Mouse (Mus musculus): ENCODE measurements around the gene Ccdc142.
A peak's percentile ranks its signal among the peaks of the same experiment; 100 is the strongest.

The Ccdc142 gene

DNA sequence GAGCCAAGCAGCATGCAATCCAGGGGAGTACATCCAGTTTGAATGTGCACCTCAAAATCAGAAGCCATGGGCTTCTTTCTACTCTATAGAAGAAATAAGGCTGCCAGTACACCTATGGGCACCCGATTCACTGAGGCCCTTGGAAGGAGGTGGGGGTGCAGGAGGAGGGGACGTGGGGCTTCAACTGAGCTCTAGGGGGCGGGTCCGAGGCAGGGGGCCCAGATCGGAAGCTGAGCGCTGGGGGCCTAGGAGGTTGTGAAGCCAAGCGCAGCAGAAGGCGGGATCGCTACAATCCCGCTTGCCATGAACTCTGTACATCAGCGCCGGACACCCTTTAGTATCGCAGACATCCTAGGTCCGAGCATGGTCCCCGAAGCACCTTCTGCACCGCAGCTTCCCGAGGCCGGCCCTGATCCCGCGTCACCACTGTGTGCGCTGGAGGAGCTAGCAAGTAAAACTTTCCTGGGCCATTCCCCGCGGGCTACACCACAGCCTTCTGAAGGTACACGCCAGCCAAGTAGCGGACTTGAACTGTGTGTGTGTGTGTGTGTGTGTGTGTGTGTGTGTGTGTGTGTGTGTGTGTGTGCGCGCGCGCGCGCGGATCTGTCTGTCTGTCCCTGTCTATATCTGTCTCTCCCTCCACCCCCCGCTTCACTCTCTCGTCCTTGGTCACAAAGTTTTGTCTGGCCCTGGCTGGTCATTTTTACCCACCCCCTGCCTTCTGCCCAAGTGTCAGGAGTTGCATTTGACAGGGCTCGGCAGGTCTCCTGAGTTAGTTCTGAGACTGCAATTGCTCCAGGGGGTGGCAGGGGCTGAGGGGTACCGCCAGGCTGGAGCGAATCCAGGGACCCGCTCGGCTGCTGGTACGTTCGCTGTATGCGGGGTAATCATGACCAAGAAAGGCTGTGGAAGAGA lies 15.0 kb upstream of the Ccdc142 start, which contains the start of gene Lbx2:
Gene Lbx2 (plus strand): TSS at position 247 of the 915 bp plus-strand sequence.
- DNase-seq (ENCODE audit: low read depth) = no peak

DNA sequence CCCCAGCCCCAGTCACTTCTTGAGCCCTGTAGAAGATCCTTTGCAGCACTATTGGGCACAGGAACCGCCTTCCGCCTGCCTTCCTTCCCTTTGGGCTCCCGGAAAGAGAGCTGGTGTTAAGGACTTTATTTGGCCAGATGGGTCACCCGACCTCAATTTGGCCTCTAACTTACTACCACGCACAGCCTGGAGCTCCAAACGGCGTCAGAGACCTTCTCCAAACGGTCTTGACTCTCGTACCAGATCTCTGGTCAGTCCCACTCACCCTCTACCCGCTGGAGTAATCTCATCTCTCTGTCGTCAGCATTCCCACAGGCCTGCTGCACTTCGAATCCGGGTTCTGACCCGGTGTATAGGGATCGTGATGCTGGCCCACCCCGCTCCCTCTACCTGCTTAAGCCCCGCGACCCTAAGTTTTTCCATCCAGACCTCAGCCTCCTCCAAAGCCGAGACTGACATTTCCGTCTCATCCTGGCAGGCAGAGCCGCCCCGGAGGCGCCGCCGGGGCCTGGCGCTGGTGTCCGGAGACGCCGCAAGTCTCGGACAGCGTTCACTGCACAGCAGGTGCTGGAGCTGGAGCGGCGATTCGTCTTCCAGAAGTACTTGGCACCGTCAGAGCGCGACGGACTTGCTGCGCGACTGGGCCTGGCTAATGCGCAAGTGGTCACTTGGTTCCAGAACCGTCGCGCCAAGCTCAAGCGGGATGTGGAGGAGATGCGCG lies 14.0 kb upstream of the Ccdc142 start:
- no peak for DNase-seq (ENCODE audit: low read depth)

DNA sequence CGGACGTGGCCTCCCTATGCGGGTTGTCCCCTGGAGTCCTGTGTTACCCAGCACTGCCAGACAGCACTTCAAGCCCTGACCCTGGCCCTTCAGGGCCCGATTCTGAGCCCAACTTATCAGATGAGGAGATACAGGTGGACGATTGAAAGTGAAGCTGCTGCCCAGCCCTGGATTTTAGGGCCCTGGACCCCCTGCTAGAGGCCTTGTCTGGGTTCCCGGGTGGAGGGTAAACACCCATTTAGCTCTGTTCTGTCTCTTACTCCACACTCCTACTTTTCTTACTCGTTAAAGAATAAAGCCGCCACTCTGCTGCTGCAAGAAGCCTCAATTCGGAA lies 13.5 kb upstream of the Ccdc142 start:
- DNase-seq (ENCODE audit: low read depth) = no peak

DNA sequence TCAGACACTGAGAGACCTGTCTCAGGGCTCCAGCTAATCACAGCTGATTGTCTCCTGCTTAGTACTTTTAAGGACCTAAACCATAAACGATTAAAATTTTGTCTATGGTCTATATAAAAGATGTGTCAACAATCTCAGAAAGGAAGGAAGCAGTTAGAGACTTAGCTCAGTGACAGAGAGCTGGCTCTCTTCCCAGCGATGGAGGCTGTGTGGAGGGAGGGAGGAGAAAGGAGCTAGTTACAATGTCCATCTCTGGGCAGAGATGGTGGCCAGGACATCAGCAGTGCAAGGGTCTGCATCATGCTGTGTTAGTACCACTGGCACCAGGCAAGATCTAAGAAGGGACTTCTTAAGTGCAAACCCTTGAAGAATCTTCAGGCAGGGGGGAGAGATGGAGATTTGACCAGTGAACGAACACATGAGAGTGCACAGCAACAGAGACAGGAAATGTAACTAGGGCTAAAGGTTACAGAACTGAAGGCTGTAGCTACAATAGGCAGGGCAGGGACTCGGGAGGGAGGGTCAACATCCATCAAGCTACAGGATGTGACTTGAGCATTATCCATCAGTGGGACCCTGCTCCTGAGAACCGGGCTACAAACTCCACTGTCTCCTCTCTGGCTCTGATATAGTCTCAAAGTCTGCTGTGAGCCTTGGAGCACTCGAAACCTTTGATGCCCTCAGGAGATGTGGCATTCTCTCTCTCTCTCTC lies 8.8 kb upstream of the Ccdc142 start:
- DNase-seq (ENCODE audit: low read depth) = no peak

DNA sequence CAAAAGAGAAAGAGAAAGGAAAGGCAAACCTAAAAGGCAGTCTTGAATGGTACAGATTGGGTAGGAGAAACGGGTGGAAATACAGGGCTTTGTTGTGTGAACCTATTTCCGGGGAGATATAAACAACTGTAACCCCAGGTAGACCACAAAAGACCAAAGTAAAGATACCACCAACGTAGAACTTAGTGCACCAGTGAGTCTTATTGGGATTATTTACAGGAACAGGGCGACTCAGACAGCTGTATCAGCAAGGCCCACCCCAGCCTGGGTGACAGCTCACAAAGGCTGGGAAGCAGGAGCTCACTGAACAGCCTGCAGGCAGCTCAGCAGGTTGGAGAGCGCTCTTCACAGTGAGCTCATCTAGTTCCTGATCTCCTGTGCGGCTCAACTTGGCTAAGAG lies 5.4 kb upstream of the Ccdc142 start:
- DNase-seq (ENCODE audit: low read depth) = no peak

DNA sequence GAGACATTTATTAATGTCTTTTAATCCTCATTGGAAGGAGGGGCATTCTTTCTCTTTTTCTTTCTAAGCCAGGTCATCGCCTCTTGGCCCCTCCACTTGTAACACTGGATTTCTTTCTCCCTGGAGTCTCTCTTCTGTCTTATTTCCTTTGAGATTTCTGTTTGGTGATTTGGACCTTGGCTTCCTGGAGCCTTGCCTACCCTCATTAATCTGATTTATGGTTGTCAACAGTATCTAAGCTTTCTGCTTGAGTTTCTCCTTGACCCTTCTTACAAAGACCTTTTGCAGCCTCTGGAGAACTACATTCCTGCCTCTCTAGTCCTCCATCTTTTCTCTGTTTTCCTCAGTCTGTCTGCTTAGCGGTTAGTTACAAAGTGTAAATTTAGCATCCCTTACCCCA lies 3.0 kb upstream of the Ccdc142 start:
- DNase-seq (ENCODE audit: low read depth) = no peak

DNA sequence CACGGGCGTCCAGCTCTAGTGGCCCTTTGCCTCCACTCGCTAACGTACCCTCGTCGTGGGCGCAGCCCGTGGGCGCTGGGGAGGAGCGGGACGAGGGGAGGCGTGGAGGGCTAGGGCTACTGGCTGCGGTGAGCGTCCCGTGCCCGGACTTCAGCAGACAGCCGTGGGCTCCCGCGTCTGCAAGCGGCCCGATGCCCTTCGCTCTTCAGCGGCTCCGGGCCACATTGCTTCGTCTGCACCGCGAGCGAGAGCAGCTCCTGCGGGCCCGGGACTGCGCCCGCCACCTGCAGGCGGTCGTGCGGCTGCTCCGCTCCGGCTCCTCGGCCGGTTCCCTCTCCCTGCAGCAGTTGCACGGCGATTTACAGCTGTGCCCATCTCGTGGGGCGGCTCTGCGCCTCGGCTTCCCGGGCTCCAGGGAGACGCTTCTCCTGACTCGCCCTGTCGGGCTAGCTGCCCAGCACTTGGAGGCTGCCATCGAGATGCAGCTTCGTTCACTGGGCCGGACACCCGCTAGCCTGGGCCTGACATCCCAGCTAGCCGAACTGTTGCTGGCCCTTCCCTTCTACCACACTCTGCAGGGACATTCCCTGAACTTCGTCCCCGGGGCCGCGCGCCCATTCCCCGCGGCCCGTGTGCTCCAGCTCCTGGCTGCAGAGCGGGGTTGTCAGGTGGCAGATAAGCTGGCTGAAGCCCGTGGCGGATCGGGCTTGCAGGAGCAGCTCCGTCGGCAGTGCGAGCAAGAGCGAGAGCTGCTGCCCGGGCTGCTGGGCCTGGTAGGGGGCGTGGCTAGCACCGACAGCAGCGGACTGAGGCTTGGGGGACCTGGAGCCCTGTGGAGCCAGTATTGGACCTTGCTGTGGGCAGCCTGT lies 521 bp downstream of the Ccdc142 start:
- no peak for DNase-seq (ENCODE audit: low read depth)

DNA sequence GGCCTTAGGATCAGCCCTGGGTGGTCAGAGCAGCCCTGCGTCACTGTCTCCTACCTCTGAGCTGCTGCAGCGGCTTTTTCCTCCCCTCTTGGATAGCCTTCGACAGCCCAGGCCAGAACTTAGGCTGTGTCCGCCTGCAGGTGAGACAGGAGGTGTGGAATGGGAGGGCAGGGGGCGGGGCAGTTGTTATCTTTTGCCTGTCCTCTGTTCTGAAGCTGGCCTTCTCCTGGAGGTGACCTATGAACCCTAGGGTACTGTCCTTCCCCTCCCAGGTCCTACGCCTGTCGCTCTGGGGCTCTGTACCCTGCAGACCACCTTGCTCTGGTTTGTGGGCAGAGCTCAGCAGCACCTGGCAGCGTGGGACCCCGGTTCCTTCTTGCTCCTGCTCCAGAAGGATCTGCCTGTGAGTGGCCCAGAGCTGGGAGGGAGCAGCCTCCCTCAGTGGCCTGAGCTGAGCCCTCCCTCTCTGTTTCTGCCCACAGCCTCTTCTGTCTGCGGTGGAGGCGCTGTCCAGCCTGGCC lies 1.8 kb downstream of the Ccdc142 start:
- no peak for DNase-seq (ENCODE audit: low read depth)

DNA sequence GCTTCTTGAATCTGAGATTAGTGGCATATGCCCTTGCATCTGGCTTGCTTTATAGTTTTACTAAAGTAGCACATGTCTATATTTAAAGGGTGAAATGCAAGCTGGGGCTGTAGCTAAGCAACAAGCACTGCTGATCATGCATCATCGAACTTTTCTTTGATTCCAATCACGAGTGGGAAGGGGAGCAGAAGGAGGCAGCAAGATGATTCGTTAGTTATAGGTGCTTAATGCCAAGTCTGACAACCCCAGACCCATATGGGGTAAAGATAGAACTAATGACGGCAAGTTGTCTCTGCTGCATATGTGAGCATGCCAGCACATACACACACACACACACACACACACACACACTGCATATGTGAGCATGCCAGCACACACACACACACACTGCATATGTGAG lies 2.8 kb downstream of the Ccdc142 start:
- no peak for DNase-seq (ENCODE audit: low read depth)

DNA sequence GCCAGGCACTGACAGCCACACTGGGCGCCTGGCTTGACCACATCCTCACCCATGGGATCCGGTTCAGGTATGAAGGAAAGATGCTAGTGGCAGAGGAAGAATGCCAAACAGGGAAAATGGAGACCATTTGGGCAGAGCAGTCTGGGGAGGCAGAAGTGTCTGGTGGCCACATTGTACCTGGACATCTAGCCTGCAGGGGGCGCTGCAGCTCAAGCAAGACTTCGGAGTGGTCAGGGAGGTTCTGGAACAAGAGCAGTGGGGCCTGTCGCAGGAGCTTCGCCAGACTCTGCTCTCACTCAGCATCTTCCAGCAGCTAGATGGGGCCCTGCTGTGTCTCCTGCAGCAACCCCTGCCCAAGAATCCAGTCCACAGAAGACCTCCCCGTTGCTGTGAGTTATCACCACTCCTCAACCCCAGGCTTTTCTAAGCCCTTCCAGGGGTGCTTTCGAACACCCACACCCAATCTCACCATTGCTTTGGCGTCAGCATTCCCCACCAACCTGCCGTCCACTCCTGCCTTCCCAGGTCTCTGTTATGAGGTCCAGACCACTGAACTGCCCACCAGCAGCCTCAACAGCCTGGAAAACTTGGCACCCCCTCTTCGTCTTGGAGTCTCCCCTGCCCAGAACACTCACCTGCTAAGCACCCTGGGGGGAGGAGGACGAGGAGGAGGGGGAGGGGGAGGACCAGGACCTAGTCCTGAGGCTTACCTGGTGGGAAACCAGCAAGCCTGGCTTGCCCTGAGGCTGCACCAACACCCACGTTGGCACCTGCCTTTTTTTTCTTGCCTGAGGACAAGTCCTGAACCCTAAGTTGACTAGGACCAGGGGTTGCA lies 6.4 kb downstream of the Ccdc142 start:
- DNase-seq (ENCODE audit: low read depth) = peak; percentile 81

DNA sequence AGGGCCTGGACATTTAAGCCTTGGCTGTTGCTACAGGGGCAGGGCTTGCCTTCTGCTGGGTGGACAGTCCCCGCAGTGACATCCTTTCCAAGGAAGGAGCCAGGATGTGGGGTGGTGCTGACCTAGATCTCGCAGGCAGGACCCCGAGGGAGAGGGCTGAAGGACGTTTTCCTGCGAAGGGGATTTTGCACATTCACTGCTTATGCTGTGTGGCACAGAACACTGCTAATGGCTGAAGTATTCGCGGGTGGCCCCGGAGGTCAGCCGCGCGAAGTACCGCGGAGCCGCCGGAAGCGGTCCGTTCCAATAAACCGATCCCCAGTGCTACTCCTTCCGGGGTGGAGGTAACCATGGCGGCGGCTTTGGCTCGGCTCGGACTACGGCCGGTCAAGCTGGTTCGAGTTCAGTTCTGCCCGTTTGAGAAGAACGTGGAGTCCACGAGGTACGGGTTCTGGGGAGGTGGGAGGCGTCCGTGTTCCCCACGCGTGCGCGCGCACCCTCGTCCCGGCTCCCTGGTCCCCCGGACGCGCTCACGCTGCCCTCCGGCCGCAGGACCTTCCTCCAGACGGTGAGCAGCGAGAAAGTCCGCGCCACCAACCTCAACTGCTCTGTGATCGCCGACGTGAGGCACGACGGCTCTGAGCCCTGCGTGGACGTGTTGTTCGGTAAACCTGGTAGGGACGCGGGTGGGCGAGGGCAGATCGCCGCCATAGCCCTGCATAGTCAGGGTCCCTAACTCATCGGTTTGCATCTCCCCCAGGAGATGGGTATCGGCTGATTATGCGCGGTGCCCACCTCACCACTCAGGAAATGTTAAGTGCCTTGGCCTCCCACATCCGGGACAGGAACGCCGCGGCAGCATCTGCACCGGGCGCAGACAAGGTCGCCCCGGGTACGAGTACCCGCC lies 7.6 kb downstream of the Ccdc142 start, which contains the start of gene Mrpl53:
Gene Mrpl53 (plus strand): TSS at position 279 of the 907 bp plus-strand sequence.
- no peak for DNase-seq (ENCODE audit: low read depth)

DNA sequence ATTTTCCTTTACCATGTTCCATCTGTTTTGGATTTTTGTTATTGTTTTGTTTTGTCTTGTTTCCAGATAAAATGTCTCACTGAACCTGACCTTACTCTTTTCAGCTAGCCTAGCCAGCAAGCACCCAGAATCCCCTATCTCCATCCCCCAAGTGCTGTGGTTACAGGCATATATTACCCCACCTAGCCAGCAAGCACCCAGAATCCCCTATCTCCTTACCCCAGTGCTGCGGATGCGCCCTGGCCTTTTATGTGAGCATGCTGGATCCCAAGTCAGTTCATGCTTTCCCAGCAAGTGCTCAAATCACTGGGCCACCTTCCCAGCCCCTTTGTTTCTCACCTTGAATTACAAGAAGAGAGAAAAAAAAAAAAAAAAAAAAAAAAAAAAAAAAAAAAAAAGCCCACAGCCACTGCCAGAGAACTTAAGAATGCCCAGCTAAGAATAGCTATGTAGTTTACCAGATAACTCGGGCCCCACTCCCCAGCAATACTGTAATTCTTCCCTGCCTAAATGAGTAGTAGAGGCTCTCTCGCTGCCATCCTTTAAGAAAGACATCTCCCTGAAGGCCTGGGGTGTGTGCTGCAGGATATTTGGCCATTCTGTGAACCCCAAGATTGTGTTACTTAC lies 10.2 kb downstream of the Ccdc142 start:
- DNase-seq (ENCODE audit: low read depth) = no peak

DNA sequence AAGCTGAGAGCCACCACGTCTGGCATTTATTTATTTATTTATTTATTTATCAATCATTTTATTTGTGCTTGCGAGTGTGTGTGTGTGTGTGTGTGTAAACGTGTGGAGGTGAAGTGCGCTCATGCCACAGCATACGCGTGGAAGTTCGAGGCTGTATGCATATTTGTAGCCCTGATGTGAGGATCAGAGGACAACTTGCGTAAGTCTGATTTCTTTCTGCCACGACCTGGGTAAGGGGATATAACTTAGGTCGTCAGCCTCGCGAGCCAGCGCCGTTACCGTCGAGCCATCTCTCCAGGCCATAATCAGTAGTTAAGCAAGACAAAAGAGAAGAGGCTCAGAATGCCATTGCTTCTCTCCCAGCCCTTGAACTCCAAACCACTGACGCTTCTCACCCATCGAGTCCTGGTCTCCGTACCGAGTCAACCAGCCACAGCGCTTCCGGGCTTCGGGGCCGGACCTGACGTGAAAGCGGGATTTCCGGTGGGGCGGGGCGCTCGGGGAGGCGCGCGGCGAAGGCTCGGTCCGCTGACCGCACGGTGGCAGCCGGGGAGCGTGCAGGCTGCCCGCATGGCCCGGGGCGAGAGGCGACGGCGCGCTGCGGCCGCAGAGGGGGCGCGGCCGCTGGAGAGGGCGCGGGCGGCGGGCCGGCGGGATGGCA lies 13.7 kb downstream of the Ccdc142 start, which contains the start of gene Mogs:
Gene Mogs (plus strand): TSS at position 486 of the 661 bp plus-strand sequence.
- DNase-seq (ENCODE audit: low read depth) = peak; percentile 84

DNA sequence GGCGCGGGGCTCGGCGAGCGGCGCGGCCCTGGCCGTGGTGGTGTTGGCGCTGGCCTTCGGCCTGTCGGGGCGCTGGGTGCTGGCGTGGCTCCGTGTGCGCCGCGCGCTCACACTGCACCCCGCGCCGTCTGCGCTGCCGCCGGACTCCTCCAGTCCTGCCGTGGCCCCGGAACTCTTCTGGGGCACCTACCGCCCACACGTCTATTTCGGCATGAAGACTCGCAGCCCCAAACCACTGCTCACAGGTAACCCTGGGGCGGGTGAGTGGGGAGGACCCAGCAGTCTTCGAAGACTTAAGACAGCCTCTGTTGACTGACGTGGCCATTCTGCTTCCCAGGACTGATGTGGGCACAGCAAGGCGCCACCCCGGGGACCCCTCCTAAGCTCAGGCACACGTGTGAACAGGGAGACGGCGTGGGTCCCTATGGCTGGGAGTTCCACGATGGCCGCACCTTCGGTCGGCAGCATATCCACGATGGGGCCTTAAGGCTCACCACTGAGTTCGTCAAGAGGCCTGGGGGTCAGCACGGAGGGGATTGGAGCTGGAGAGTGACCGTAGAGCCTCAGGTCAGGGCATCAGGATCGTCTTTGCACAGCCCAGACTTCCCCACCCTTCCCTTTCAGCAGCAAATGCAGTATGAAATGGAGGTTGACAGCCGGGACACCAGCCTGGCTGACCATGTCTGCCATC lies 14.4 kb downstream of the Ccdc142 start:
- no peak for DNase-seq (ENCODE audit: low read depth)

DNA sequence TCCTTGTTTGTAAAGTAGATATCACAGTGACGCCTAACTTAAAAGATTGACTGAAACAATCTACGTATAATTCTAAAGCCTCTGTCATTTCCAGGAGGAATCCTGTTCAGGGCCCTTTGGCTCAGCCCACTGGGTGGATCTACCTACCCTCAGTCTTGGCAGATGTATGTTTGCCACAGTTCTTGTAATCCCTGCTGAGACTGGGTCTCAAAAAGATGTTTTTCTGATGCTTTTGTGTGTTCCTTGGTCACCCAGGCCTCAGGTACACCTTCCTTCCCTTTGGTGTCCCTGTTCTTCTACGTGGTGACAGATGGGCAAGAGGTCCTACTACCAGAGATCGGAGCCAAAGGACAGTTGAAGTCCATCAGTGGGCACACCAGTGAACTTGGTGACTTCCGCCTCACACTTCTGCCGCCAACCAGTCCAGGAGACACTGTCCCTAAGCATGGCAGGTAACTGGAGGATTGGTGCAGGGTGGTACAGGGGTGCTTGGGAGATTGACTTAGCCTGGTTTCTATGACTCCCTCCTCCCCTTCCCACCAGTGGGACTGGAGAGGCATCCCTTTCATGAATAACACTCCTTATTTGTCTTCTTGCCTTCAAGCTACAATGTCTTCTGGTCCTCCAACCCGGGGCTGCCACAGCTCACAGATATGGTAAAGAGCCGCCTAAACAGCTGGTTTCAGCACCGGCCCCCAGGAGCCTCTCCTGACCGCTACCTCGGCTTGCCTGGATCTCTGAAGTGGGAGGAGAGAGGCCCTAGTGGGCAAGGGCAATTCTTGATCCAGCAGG lies 15.2 kb downstream of the Ccdc142 start:
- DNase-seq (ENCODE audit: low read depth) = no peak

DNA sequence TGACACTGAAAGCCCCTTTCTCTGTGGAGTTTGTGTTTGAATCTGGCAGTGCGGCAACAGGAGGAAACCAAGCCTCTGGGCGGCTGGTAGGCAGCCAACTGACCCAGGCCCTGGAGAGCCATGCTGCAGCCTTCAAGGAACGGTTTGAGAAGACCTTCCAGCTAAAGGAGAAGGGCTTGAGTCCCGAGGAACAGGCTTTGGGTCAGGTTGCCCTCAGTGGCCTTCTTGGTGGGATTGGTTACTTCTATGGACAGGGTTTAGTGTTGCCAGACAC lies 15.7 kb downstream of the Ccdc142 start:
- no peak for DNase-seq (ENCODE audit: low read depth)

DNA sequence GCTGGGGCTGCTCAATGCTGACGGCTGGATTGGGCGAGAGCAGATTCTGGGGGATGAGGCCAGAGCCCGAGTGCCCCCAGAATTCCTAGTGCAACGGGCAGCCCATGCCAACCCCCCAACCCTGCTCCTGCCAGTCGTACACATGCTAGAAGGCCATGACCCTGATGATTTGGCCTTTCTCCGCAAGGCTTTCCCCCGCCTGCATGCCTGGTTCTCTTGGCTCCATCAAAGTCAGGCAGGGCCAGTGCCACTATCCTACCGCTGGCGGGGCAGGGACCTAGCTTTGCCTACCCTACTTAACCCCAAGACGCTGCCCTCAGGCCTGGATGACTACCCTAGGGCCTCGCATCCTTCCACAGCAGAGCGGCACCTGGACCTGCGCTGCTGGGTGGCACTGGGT lies 16.2 kb downstream of the Ccdc142 start:
- no peak for DNase-seq (ENCODE audit: low read depth)

Data from c-Kit-positive CD71-positive TER-119-negative erythroid progenitor cells, embryonic 14.5 days (primary cell).